Mouse (Mus musculus) lung, adult 2 months (tissue): ENCODE measurements around the gene Enkur.

Source experiments
- CTCF ChIP-seq: fragments of 200-500 bp; IDR thresholded peaks from 2 replicates; pipeline ENCODE4 v1.5.1; 2011; ENCODE audit warnings: mild to moderate bottlenecking, low read length, control low read depth; ENCODE audit not compliant: insufficient read depth
- POLR2A ChIP-seq: fragments of 200-500 bp; IDR thresholded peaks from 2 replicates; pipeline ENCODE4 v1.6.1; 2011; ENCODE audit warnings: low read depth, mild to moderate bottlenecking, control low read depth, low read length, borderline replicate concordance; ENCODE audit errors: extremely low read depth

- no peak for TF ChIP-seq CTCF
- TF ChIP-seq POLR2A = no peak
These were observed 58.7 kb downstream of the Enkur start for GRCm38 (mm10) chr2:21146486-21146885.
